Mouse (Mus musculus) MEL (cell line): Measurements from ENCODE around the gene Mroh9.

Experiments
- CHD1 ChIP-seq: IDR thresholded peaks from 2 replicates; pipeline ENCODE4 v1.6.1; 2012; ENCODE audit warnings: low read depth, mild to moderate bottlenecking, inconsistent platforms, low read length, improper control_type of control experiment
- CTCF ChIP-seq, 3 experiments: IDR thresholded peaks in 2 of 3; conservative IDR thresholded peaks in 1 of 3; 2 replicates each; pipeline ENCODE4 v1.5.1; 2011 to 2012; ENCODE audit warnings: low read length in 3 of 3, low read depth in 2 of 3, mild to moderate bottlenecking in 2 of 3, improper control_type of control experiment in 1 of 3, inconsistent platforms in 1 of 3, mixed read lengths in 1 of 3, moderate library complexity in 1 of 3; ENCODE audit not compliant: control insufficient read depth in 1 of 3, insufficient read depth in 1 of 3, poor library complexity in 1 of 3, severe bottlenecking in 1 of 3
- POLR2A ChIP-seq, 2 experiments: IDR thresholded peaks; 2 replicates each; pipeline ENCODE4 v1.6.1; 2011 to 2012; ENCODE audit warnings: low read length in 2 of 2, mild to moderate bottlenecking in 2 of 2, control low read depth in 1 of 2, improper control_type of control experiment in 1 of 2, low read depth in 1 of 2, moderate library complexity in 1 of 2; ENCODE audit not compliant: control insufficient read depth in 1 of 2, insufficient read depth in 1 of 2, poor library complexity in 1 of 2
- USF1 ChIP-seq: IDR thresholded peaks from 2 replicates; pipeline ENCODE4 v1.6.1; 2014; ENCODE audit warnings: low read depth, mild to moderate bottlenecking, inconsistent platforms, low read length, improper control_type of control experiment, moderate library complexity

DNA sequence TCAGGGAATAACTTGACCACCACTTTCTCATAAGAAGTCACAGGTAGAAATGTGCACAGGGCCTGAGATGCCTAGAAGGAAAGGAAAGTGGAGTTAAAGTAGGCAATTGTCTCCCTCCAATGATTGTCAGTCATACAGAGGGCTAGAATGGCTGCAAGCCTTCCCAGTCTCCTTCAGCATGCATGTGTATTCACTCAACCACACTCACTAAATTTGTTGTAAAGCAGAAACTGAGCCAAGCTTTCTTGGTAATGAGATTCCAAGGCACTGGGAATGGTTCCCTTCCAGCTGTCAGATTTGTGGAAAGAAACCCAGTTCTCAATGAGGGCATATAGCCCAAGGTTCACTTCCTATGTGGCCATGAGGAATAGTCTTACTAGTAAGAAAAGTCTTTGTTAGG lies 29.8 kb downstream of the Mroh9 start:
- no peak for TF ChIP-seq CTCF (IDR thresholded peaks at IDR 0.05 in 2 of 3, conservative IDR thresholded peaks at IDR 0.05 in 1 of 3; ENCODE audit: control insufficient read depth in 1 of 3, insufficient read depth in 1 of 3, low read depth in 2 of 3, low read length in 3 of 3, poor library complexity in 1 of 3, severe bottlenecking in 1 of 3)
- no peak for TF ChIP-seq POLR2A (IDR thresholded peaks at IDR 0.05; ENCODE audit: control insufficient read depth in 1 of 2, insufficient read depth in 1 of 2, low read depth in 1 of 2, low read length in 2 of 2, poor library complexity in 1 of 2)
- TF ChIP-seq USF1: no peak
- no peak for TF ChIP-seq CHD1
